ENCODE assay signal across 11 mouse cellular contexts in genomic region chr5:123607211-123607669, GRCm38 (mm10). TPM values are rescaled to one million over a fixed set of nuclear protein-coding genes. Genes with fewer than 3 reads are reported as not detected.
DNase-seq lines count a peak whose midpoint lies in the region; ATAC-seq lines count a peak whose summit lies in the region.
"Had no signal": no experiment of that assay in that cellular context is flagged by ENCODE, and none has a peak within 500 bp of the region (broad histone marks: within the 10 kb centered on the region; RNA-seq: fewer than 3 reads in every experiment).

No protein-coding gene starts in this region.

- H3K4me3 ChIP-seq in kidney, embryonic 14.5 days (ENCODE audit: low read length) = no peak overlapping the region
- no peak overlapping the region for H3K4me3 ChIP-seq in kidney, embryonic 15.5 days (replicated peaks)

- no peak for ATAC-seq in kidney, embryonic 14.5 days (ENCODE audit: low FRiP score, low TSS enrichment)
- no peak for ATAC-seq in kidney, embryonic 15.5 days (replicated peaks; ENCODE audit: low FRiP score)
- ATAC-seq: CD4-positive, CD25-positive, alpha-beta regulatory T cell, adult 4 months had no signal

- H3K27me3 ChIP-seq in kidney, embryonic 14.5 days (ENCODE audit: control insufficient read depth, insufficient read depth, low read length) = no peaks in the 10 kb centered on the region
- H3K27me3 ChIP-seq in kidney, embryonic 15.5 days = no peaks in the 10 kb centered on the region

- no peak overlapping the region for H3K27ac ChIP-seq in kidney, embryonic 14.5 days (ENCODE audit: low read depth, low read length)
- peak overlapping the region; percentile 1; the same call in 1 of the 2 replicates for H3K27ac ChIP-seq in kidney, embryonic 15.5 days
- H3K27ac ChIP-seq: macrophage had no signal

- H3K9me3 ChIP-seq in kidney, embryonic 14.5 days (ENCODE audit: control insufficient read depth, low read length) = no peaks in the 10 kb centered on the region
- no peaks in the 10 kb centered on the region for H3K9me3 ChIP-seq in kidney, embryonic 15.5 days (replicated peaks)

- intact Hi-C loops in gastrocnemius, postnatal 14 days (cut with DNase I; ENCODE audit: low total_unique reads) = no loop called here

- H3K36me3 ChIP-seq in kidney, embryonic 14.5 days (ENCODE audit: control insufficient read depth, insufficient read depth, low read length) = peaks cover 46% of the 10 kb centered on the region
- H3K36me3 ChIP-seq in kidney, embryonic 15.5 days = peaks cover 59% of the 10 kb centered on the region

- H3K4me2 ChIP-seq in kidney, embryonic 14.5 days (replicated peaks; ENCODE audit: low read depth, low read length) = no peak overlapping the region
- H3K4me2 ChIP-seq in kidney, embryonic 15.5 days = no peak overlapping the region

- peak; percentile 45 for DNase-seq in cerebellum, adult 9-11 months
- DNase-seq in cerebellum, postnatal 14 days = no peak
- peak; percentile 66 for DNase-seq in kidney, adult 11 months
- DNase-seq in Muller cell, postnatal 12 days (ENCODE audit: inconsistent ontology term) = peak; percentile 55
- DNase-seq in gastrocnemius, postnatal 14 days = no peak
- DNase-seq in layer of hippocampus, adult 18-20 months (ENCODE audit: low spot score in 2 of 2) = no peak
- DNase-seq: spleen, adult 18-20 months had no signal

- no peak overlapping the region for H3K9ac ChIP-seq in kidney, embryonic 14.5 days (ENCODE audit: low read depth, low read length)
- H3K9ac ChIP-seq in kidney, embryonic 15.5 days = no peak overlapping the region

- WGBS in kidney, embryonic 14.5 days = 94% methylated on average over 3 of the region's 3 CpGs
- whole genome bisulfite sequencing in kidney, embryonic 15.5 days = 81% methylated on average over 3 of the region's 3 CpGs

- H3K4me1 ChIP-seq in kidney, embryonic 14.5 days (ENCODE audit: control insufficient read depth, insufficient read depth, low read length) = no peaks in the 10 kb centered on the region
- 0 out of 2 replicates have a peak, but pooled peaks cover 3% of the 10 kb centered on the region for H3K4me1 ChIP-seq in kidney, embryonic 15.5 days

RNA-seq across cellular contexts. Expression of gene Vps33a, which starts 34.4 kb away (rescaled TPM):
- polyA plus RNA-seq in kidney, embryonic 14.5 days (2014; fragmentation: Nextera tagmentation; extraction: Ambion mirVana) = 17.1 and 34.5 TPM in 2 replicates
- 28.9 and 29.7 TPM in 2 replicates for polyA plus RNA-seq in kidney, embryonic 15.5 days (2015; fragmentation: Nextera tagmentation; extraction: Ambion mirVana)
- 10 to 100 TPM; 23.0 to 25.4 TPM for total RNA-seq in gastrocnemius, postnatal 14 days (2021)
- 10 to 100 TPM; 93.0 to 96.5 TPM for total RNA-seq in layer of hippocampus, adult 18-20 months (2021)

Comparison
In these comparisons a context has a peak if more than half of its experiments do, and no peak if none do; other contexts are left out.
1. DNase-seq: peak in cerebellum, adult 9-11 months (single experiment), kidney, adult 11 months (single experiment) and Muller cell, postnatal 12 days (single experiment); none in cerebellum, postnatal 14 days (0 of 2), gastrocnemius, postnatal 14 days (single experiment) and layer of hippocampus, adult 18-20 months (0 of 2).